Mouse (Mus musculus) B cell, adult 2 months (primary cell): ENCODE measurements around the gene Tmem252.

Experiments
- DNase-seq, 2 experiments: peaks; one replicate each; pipeline ENCODE4 v3.0.0; 2022

Tmem252 gene

DNA sequence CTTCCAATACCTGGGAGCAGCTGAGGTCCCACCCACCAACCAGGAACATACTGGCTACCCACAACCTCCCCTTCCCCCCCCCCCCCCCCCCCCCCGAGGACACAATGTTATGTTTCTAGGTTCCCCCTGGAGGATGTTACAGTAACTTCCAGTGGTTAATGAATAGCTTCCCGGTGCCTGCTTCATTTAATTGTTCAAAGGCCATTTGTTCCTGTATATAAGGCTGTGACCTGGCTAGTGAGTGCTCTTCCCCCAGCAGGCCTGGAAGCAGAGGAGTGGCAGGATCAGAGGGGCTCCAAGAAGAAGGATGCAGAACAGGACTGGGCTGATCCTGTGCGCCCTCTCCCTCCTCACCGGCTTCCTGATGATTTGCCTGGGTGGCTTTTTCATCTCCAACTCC is at the start of gene Tmem252:
Gene Tmem252 (plus strand): TSS at position 247 of the 400 bp plus-strand sequence.
- no peak for DNase-seq

DNA sequence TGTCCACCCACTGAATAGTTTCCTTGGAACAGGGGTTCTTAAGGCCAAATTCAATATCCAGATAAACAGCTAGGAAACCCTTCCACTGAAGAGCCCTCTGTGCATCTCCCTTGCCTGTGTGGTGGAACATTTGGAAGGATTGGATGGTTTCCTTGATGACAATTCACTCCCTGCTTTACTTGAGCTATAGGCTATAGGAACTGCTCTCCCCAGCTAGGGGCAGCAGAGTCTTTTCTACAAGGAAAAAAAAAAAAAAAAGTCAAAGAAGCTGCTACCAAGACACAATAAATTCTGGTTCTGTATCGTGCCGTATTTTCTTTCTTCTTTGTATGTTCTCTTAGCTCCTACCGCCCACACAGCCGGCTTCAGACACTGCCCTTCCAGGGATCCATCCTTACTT is 45.8 kb upstream of the Tmem252 start:
- no peak for DNase-seq

DNA sequence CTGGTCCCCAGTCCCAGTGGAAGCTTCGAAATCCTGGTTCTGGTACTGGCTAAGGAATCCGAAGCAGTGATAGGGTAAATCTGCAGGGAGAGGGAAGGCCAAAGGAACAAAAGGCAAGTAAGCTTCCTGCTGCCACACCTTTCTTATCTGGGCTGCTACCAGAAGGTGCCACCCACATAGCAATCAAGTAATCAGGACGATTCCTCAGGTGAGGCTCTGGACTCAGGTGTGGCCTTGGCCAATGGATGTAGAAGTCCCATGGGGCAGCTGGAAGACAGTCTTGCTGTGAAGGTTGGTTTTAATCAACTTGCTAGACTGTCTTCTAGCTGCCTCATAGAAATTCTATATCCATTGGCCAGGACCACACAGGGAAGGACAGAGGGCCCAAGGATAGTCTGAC is 40.8 kb upstream of the Tmem252 start:
- no peak for DNase-seq

DNA sequence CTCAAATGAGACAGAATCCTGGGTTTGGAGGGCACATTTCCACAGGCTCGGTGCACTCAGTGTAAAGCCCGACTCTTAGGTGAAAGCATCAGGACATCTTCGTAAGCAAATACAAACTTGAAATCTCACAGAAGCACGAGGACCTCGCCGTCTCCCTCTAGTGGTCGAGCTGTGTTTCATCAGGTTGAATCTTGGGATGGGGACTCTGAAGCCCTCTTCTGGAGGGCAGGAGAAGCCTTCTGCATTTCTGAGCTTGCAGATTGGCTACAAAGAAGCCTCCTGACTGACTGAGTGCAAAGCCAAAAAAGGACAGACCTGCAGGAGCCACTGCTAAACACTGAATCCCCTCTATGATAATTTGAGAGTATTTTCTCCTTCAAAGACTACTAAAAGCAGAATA is 39.2 kb upstream of the Tmem252 start:
- peak; percentile 84 to 86 for DNase-seq

DNA sequence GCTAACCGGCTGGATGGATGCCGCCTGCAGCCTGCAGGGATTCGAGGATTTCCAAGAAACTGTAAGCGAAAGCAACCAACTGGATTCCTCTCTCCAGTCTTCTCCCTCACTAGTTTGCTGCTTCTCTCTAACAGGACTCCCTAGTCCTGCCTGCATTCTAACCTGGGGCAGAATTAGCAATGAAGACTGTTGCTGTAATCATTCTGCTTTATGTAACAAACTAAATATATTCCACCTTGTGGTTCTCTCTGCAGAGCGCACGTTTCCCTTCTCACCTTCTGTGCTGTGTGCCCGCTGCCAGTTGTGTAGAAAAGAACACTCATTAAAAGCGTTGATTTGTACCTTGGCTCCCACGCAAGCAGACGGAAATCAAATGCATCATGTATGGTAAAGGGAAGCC is 37.2 kb upstream of the Tmem252 start:
- DNase-seq: peak in 1 of 2 experiments; percentile 13

DNA sequence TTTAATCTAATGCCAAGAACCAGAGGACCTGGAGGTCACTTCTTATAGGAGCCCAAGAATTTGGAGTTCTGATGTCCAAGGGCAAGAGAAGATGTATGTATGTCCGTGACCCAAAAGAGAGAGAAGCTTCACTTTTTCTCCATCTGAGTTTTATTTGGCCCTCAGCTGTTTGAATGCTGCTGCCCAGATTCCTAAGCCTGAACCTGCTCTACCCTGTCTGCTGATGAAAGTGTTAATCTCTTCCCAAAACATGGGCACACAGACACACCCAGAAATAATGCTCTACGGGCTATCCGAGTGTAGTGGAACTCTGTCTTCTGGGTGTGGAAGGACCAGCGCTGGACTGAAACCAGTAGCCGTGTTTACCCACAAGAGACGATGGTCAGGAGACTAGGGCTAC is 35.8 kb upstream of the Tmem252 start:
- DNase-seq: no peak

DNA sequence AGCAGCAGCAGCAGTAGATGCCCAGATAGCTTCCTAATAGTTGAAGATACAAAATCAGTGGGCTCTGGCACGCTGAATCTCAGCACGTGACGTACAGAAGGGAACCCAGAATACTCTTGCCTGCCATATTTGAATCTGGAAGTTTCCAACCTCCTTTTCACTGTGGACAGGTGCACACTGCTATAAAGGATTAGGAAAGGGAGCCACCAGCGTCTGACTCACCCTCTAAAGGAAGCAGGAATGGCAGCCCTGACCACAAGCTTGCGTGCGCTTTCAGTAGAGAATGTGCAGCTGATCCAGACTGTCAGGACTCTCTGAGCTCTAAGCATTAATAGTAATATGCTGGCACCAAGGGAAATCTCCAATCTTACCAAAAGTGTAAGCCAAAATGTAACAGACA is 32.8 kb upstream of the Tmem252 start:
- no peak for DNase-seq

DNA sequence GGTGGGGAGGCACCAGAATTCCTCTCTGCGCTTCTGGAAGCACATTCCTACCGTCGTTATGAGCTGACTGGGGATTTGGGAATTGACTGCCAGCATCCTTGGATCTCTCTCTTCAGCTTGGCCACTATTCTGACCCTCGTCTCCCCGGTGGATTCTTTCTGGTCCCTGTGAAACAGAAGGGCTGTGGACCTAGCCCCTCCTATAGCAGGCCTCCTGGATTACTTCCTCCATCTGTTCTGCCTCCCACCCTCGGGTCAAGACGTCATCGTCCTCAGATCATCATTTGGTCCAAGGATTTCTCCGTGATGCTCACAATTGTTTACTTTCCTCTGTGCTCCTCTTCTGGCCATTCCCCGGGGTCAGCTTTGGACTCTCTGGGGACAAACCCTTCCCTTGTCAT is 28.8 kb upstream of the Tmem252 start:
- DNase-seq: no peak

DNA sequence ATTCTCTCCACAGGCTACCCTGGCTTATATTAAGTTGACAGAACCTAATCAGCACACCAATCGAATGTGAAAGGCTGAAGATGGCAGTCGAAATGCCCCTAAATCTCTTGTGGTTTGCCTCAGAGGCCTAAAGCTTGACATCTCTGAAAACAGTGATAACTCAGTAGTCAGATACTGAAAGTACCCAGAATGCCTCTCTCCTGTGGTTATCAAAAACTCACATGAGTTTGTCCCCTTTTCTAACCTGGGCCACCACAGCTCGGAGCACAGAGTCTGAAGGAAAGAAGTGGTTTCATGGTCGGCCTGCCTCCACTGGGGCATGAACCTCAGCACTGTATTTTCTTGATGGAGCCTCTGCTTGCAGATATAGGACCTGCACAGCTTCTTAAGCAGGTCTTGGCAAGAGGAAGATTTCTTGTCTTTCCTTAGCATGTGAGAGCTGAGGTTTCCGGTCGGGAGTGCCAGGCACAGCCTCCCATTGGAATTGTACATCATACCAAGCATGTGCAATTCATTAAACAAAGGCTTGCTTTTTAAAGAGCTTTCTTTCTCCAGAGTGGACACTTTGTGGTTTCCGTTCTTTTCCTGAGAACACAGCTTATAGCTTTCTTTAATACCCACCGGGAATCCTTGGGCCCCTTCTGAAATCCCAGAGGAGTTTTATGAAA is 27.5 kb upstream of the Tmem252 start:
- peak; percentile 80 to 86 for DNase-seq

DNA sequence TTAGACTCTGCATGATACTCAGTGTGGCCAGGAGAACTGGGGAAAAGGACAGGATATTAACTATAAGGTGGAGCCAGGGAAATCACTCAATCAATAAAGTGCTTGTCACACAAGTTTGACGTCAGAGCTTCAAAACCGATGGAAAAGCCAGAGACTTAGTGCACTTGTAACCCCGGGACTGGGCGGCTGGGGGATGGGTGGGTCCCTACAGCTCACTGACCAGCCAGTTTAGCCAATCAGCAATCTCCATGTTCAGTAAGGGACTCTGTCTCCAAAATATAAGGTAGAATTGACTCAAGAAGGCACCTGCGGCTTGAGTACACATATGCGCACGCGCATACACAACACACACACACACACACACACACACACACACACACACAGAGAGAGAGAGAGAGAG is 25.8 kb upstream of the Tmem252 start:
- no peak for DNase-seq

DNA sequence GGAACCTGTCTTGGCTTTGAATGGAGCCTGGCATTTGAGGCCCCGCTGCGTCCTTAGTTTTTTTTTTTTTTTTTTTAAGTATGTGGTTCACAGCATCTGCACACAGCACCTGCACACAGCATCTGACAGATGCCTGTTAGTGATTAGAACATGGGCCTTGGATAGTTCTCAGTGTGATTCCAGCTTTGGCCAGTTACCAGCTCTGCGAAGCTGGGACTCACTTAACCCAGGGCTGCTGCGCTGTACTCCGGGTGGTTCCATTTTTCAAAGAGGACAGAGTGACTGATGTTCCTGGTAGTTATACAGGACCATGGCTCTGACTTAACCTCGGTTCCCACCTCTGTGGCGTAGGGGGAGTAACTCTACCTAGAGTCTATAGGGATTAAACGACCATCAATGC is 23.4 kb upstream of the Tmem252 start:
- DNase-seq: no peak

DNA sequence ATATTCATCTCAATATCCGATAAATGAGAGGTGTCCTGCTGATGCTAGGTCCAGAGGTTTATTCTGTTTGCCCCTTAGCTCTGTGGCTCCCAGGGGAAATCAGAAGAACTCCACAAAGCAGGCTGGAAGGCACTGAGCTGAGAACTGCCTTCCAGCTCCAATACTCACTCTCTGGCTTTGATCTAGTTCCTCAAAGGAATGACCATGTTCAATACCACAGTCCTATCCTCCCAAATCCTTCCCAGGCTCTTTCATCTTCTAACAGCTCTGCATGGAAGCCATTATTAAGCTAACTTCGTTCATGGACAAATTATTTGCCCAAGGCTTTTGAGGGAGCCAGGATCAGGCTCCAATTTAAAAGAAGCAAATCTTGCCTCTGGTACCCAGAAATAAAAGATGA is 22.2 kb upstream of the Tmem252 start:
- DNase-seq: no peak

DNA sequence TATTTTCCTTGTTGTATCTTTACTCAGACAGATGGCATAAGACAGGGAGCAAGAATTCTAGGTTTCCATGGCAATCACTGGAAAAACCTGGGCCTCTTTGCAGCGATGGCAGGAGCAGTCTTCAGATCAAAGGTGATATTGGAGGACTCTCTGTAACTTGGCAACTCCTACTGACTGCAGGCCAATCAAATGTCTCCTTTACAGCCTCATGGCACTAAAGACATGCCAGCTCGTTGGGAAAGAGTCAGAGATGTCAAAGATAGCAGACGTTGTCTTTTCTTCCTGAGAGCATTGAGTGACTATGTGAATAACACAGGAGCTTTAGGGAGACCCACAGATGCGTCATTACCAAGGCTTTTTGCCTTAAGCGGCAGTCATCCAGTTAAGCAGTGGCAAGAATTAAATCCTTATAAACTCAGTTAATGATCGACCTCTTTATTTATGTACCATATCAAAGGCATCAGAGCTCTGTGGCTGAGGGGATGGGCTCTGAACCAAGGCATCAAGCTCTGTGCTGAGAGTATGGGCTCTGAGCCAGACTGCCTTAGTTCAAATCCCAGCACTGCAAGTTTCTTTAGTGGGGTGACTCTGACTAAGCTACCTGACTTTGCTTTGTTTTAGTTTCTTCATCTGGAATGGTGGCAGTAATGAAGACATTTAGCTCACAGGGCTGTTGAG is 21.3 kb upstream of the Tmem252 start:
- no peak for DNase-seq

DNA sequence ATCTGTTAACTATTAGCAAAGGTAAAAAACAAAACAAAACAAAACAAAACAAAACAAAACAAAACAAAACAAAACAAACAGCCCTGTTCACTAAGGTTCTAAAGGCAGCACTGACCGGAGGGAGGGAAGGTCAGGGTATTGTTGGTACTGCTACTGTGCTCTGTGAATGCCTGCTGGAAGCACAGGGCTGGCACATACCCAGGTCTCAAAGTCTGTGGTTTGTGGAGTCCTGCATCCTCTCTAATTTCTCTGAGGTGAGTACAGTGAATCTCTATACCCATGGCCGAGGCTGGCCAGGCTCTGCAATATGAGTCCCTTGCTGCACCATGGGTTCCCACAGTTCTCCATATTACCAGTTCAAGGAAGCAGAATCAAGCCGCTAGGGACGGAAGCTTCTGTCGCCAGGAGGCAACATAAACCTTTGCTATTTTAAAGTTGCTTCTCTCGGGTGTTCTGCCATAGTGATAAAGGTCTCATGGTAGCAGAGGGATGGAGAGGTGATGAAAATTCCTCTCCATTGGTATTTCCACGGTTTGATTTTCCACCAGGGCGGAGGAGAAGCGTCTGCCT is 20.5 kb upstream of the Tmem252 start:
- no peak for DNase-seq

DNA sequence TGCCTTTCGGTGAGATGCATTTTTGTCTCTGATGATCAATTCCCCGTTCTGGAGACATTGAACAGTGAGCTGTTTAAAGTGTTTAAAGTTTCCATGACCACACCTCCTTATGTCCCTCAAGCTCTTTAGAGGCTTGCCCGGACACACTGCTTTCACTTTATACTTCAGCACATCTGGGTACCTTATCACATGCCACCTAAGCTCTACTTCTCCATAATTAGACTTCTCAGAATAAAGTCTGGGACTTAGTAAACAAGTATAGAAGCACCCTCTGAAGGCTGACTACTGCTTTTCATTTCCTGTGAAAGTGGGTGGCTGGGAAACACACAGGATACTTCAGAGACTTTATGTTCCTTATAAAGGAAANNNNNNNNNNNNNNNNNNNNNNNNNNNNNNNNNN is 16.8 kb upstream of the Tmem252 start:
- DNase-seq: peak; percentile 44 to 55

DNA sequence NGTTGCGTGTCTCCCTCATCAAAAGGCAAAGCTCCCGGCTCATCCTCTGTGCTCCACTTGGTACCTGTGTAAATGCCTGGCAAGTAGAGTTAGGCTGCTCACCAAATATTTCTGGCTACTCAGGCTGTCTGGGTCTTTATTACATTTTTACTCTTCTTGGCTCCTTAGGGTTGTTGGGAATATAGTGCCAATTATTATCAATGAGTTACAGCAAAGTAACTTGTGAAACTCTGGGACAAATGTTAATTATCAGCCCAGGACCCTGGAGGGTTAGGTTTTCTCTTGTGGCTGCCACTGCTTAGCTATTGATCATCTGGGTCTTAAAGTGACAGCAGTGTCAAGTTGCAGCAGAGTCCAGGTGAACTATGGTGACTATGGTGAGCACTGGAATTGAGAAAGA is 11.5 kb upstream of the Tmem252 start:
- DNase-seq: no peak

DNA sequence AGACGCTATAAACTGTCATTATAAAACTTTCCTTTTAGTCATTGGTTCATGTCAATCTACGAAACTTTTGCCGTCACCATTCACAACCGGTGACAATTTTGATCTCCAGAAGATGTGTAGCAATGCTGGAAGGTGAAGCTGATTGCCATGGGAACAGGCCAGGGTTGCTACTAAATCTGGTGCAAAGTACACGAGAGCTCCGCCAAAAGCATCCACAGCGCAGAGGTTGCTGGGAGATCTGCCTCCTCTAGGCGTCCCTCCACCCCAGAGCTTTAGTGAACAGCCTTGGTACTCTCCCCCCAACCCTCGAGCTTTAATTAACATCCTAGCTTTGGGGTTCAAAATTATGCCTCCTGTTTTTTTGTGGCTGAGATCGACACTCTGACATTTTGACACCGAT is 8.0 kb upstream of the Tmem252 start:
- no peak for DNase-seq

DNA sequence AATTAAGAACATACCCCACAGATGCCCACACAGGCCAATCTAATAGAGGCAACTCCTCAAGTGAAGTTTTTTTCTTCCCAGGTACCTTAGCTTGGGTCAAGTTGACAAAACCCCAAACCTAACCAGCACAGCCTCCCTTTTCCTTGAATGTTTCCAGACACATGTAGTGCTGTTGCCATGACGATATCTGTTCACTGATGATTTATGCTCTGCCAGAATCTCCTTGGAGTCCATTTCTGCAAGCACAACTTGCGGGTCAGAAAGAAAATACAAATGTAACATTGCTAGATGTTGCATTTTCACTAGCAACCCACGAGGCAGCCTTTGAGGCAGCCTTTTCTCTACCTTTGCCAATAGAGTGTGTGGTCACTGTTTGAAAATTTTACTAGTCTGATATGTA is 6.3 kb upstream of the Tmem252 start:
- DNase-seq: no peak

DNA sequence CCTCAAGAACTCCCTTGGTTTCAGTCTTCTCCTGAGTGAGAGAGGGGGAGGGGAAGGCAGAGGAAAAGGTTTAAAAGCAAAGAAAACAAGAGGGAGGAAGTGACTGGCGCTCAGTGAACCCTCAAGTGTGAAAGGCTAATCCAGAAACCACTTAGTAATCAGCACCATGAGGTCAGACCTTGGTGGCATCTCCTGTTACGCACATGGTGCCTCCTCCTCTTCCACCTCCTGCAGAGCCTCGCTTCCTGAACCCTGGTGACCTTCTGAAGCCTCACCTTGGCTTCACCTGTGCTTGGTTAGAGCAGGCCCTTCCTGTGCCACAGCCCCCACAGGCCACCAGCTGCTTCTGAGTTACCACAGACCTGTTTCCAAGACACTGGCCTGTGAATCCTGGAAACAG is 2.2 kb upstream of the Tmem252 start:
- DNase-seq: peak; percentile 30 to 32

DNA sequence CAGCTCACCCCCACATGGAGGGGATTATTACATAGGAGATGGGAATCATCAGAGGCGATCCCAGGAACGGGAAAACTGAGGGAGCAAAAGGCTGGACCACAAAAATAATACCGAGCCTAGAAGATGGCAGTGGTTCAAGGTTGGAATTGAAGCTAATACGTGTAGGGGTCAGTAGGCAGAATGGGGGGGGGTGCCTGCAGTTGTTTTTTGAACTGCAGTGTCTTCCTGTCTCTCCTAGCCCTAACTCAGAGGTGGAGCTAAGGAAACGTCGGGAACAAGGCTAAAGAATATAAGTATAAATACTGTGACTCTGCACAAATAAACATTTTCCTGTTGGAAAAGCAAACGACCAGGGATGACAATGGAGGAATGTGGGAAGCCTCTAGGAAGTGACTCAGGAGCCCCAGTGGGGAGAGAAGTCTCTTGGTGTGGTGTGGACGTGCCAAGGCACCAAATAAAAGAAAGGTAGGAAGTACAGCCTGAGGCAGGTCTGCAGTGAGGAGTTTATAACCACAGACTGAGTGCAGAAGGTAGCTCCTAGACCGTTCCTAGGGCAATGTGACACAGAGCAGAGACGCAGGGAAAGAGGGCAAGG is 1.3 kb upstream of the Tmem252 start:
- no peak for DNase-seq

DNA sequence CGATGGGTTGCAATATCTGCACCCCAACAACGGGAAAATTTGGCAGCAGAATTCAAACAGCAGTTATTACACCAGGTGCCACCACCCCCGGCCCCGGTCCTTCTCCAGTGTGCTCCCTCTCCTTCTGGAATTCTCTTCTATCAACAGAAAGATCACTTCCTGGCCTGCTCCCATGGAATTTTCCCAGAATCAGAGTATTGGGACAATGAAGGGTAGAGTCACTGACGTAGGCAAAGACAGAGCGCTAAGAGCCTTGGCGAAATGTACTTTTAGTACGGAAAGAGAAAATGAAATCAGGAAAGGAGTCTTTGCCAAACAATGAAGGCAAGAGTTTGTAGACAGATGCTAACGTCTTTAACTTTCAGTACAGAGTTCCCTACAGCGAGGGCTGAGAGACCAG is 477 bp upstream of the Tmem252 start:
- DNase-seq: no peak

DNA sequence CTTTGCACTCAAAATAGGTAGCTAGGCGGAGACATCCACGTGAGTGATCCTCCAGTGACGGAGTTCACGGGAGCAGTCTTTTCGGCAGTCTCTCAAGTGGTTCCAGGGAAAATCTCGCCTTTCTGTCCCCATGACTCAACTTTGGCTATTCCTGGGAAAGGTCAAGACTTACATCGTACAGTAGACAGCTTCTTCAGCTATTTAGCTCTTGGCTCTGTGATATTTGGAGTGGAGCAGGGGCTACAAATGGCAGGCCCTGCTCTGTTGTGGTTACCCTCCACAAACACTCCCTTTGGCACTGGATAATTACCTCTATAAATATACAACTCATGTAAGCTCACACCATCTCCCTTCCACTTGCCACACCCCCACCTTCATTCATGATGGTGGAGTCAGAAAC is 2.6 kb downstream of the Tmem252 start:
- DNase-seq: no peak

DNA sequence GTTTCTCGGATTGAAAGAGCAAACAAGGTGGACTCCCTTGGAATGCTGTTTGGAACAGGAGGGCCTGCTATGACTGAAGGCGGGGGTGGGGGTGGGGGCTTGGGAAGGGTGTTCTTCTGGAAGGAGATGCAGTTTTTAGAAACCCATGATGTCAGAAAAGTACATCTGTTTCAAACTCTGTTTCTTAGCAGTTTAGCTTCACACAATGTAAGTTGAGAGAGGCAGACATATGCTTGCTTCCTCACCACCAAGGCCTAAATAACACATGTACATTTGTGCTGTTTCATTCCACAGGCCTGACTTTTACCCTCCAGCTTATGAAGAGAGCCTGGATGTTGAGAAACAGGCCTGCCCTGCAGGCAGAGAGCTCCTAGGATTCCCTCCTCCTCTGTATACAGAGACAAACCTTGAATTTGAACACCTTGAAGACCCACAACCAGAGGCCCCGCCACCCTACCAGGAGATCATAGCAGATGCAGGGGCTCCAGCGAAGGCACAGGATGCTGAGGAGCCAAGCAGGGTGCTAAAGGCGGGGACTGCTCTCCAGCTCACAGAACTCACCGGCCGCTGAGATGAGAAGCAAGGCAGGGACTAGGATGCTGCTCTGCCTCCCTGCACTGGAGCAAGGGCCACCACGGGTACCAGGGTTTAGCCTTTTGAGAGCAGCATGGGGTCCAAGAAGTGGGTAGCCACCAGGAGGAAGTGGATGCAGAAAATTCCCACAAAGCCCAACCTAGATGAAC is 3.6 kb downstream of the Tmem252 start:
- DNase-seq: no peak
